Mouse (Mus musculus): ENCODE measurements around the gene Taf9.

The Taf9 gene

DNA sequence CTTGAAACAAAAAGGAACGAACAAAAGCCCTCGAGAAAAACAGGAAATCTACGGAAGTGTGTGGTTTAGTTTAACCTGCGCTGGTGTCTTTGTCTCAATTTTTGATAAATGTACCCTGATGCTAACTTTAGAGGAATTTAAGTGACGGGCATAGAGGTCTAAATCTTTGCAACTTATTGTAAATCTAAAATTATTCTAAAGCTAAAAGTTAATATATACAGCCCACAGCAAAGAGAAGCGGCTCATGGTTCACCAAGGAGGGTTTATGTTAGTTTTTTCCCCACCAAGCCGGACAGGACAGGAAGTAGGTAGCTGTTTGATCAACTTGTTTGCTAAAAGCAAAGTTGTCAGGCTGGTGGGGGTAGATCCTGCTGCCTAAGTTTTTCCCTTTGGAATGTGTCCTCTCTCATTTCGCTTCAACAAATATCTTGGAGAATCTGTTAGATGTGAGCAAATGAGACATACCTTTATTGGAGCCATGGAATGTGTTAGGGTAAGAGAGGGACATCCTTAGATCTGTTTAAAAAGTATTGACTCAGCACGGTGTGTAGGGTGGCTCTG lies 18.9 kb downstream of the Taf9 start:
- DNase-seq, result no peak

DNA sequence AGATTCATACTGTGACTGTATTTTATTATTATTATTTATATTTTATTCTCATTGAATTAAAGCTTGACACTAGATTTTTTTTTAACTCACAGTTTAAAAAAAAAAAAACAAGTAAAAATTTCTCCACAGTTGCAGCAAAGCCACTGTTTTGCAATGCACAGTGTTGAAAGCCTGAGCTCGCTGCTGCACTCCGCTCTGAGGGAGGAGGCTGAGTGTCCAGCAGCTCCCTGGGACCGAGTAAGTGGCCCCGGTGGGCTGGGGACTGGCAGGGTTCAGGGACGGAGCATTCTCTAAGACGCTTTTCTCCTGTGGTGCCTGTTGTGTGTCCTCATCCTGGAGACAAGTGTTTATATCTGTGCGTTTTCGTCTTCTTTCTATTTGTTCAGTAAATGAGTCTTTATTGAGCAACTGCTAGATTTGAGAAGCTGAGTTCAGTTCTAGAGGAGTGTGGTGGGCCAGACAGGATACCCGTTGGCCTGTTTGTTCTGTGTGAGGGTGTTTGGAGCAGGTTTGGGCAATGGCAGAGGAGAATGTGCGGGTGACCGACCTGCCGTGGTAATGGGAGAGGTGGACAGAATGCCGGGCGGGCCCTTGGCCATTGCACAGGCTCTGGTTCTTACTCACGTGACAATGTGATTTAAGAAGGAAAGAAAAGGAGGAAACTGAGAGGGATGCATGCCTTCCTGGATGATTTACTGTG lies 24.7 kb downstream of the Taf9 start:
- DNase-seq, result no peak

DNA sequence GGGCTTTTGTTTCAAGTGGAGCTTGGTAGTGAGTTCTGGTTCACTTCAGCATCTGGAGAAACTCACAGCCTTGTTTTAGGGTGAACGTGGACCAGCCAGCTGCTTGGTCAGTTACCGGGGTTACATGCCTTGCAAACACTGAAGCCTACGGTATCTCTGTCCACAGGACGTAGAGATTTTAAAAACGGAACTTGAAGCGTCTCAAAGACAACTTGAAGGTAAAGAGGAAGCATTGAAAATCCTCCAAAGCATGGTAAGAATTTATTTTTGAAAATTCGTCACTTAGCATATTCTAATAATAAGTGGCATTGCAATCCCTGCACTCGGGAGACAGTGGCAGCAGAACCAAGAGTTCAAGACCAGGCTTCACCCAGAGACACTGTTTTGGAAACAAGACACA lies 30.2 kb downstream of the Taf9 start:
- no peak for DNase-seq

DNA sequence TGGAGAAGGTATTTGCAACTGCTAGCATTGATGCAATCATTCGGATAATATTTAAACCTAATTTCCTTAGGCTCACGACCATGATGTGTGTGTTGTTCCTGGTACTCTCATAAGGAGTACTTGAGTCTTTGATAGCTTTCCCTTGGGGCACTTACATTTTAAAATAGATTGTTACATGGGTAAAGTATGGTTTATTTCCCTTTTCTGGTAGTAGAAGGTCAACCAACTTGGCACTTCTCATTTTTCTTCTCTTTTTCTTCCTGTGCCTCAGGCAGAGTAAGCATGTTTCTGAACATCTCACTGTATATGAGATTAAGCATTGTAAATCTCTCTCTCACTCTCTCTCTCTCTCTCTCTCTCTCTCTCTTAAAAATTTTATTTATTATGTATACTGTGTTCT lies 31.5 kb downstream of the Taf9 start:
- no peak for DNase-seq

DNA sequence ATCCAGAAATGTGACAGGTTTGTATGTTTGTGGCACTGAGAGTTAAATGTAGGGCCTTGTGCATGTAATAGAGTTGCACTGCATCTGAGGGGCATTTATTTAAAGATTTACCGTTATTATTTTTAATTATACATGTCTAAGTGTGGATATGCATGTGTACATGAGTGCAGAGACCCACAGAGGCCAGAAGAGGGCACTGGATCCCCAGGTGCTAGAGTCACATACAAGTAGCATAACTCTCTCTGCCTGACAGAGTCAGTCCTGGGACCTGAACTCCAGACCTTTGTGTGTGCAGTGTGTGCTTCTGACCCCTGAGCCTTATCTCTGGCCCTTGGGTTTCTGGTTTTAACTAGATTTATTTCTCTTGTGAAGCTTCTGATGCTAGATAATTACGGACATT lies 33.0 kb downstream of the Taf9 start:
- no peak for DNase-seq

DNA sequence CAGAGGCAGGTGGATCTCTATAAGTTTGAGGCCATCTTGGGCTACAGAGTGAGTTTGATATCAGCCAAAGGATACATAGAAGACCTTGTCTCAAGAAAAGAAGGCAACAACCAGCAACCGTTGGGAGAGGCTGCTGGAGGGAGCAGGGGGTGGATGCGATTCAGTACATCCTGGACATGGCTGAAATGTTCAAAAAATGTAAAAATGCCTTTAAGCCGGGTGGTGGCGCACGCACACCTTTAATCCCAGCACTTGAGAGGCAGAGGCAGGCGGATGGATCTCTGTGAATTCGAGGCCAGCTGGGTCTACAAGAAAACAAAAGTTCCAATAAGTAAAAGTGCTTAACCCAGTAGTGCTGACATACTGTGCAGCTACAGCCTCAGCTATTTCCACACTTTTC lies 36.1 kb downstream of the Taf9 start:
- no peak for DNase-seq

DNA sequence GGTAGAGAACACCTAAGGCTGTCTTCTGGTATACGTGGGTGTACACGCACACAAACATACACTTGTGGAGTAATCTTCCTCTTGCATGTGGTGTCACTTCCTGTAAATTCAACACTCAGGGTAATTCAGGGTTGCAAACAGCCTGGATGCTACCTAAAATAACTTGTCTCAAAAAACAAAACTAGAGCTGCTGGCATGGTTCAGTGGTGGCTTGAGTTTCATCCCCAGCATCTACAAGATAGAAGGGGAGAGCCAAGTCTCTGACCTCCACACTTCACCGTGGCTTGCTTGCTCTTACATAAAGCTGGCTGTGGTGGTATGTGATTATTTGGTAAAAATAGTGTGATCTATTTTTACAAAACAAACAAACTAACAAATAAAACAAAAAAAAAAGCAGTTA lies 46.2 kb downstream of the Taf9 start:
- no peak for DNase-seq

DNA sequence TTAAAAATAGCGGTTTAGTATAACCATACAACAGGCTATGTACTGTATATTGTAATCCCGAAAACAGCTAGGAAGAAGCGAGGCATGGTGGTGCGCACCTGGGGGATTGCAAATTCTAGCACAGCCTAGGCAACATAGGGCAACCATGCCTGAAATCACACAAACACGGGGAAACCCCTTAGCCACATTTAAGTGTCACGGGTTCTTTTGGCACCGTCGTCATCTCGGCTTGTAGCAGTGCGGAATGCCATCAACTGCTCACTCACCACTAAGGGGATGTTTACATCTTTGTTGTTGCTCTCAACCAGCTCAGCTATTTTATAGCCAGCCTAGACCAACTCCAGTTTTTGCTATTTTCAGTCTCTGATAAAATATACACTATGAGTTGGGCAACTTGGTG lies 47.5 kb downstream of the Taf9 start:
- DNase-seq, result no peak

DNA sequence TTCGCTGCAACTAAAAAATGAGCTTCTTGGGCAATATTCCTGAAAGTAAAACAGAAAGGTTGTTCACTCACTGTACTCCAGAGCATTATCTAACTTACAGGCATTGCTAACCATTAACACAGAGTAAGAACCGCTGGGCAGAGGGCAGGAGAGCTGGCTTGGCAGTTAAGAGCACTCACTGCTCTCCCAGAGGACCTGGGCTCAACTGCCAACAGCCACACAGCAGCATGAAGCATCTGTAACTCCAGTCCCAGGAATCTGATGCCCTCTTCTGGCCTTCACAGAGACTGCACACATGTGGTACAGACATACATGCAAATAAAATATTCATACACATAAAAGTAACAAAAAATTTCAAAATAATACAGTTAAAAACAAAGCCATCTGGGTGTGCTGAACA lies 52.1 kb downstream of the Taf9 start:
- DNase-seq, result no peak
